Mouse (Mus musculus): Measurements from ENCODE around the gene Pklr.
A peak's percentile ranks its signal among the peaks of the same experiment; 100 is the strongest.

Pklr gene

DNA sequence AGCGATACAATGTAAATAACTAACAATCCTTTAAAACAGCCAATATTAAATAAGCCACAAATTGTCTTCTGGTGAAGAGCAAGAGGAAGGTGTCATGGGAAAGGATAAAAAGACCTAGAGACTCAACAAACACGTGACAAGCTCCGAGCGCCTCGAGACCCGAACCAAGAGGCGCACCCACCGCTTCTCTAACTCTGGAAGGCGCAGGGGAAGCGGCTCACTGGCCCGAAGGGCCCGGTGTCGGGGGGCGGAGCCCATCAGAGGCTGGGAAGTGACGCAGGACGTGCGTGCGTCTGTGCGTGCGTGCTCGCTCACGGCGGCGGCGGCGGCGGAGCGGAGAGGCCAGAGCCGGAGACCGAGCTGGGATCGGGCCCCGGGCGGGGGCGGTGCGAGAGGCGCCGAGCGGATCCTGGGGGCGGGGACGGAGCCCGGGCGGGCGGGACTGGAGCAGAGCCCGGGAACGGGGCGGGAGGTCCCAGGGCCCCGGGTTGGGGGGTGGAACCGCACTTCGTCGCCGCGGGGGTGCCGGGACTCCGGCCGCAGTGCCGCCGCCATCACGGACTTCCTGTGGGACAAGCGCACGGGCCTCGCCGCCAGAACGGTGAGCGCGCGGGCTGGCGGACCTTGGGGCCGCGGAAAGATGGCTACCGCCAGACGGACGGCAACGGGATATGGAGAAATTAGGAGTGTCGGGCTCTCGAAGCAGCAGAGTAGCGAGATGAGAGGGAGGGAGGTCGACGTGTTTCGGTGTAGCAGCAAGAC, 28.7 kb downstream of the Pklr start, which contains the start of gene Clk2:
Clk2 (plus strand) TSS at position 290 of the 762 bp plus-strand sequence.
- DNase-seq: peak; percentile 96 to 98

DNA sequence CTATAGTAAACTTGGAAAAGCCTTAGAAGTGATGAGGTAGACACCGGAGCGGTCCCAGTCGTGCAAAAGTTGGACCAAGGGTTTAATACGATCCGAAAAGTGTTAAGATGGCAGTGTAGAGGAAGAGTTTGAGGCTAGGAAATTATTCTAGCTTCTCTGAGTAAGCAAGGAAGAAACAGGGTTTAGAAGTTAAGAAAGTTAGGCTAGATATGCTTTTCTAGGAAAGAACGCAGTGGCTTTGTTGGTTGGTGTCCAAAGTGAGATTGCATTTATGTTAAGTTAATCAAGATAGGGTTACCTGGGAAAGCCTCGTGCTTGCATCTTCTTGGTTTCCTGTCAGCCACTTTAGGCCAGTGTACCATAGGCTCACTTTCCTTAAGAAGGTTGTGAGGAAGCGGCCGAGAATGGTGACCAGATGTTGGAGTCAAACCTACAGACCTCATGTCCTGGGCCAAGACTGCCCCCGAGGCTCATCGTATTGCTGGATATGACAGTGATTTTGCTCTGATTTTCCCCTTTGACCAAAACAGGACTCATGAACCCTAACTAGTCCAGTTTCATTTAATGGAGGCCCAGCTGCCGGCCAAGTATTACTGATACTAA, 29.4 kb downstream of the Pklr start:
- DNase-seq: no peak

DNA sequence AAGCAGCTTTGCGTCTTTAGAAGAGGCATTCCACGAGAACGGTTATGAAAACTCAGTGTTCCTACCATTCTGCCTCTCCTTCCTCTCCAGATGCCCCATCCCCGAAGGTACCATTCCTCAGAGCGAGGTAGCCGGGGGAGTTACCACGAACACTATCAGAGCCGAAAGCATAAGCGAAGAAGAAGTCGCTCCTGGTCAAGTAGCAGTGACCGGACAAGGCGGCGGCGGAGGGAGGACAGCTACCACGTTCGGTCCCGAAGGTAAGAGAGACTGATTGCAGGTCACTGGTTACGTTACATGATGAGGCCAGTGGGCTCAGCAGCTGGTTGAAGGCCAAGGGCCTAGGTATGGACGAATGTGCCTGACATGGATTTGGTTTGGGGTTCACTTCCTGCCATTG, 31.0 kb downstream of the Pklr start:
- DNase-seq: no peak

DNA sequence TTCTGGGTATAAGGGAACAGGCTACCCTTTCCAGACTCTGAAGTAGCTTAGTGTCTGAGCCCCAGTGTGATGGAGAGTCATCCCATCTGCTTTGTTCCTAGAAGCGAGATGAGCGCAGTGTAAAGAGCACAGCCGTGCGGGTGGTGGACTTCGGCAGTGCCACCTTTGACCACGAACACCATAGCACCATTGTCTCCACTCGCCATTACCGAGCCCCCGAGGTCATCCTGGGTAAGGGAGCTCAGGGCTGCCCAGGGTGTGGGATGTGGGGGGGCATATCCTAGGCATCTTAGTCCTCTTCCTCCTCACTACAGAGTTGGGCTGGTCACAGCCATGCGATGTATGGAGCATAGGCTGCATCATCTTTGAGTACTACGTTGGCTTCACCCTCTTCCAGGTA, 38.9 kb downstream of the Pklr start:
- no peak for DNase-seq

DNA sequence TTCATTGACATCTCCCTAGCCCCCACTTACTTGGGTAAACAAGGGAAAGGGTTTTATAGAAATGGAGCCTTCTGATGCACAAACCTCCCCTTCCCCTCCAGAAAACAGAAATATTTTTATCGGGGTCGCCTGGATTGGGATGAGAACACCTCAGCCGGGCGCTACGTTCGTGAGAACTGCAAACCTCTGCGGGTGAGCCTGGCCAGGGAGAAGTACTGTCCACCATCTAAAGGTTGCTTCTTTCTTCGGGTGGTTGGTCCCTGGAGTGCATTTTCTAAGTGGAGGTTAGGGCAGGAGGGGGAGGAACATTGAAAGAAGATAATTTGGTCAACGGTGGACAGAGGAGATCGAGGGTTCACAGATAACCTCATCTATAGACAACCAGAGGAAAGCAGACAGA, 39.6 kb downstream of the Pklr start:
- DNase-seq: no peak

DNA sequence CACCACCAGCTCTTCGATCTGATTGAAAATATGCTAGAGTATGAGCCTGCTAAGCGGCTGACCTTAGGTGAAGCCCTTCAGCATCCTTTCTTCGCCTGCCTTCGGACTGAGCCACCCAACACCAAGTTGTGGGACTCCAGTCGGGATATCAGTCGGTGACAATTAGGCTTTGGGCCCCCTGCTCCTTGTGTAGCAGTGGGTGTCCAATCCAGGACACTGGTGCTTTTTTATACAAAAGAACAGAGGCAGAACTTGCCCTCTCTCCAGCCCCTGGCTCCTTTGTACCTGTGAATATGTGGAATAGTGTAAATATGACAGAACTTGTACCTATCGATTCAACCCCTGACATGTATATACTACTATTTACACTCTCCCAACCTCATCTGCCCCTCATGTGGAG, 40.5 kb downstream of the Pklr start:
- DNase-seq: no peak

DNA sequence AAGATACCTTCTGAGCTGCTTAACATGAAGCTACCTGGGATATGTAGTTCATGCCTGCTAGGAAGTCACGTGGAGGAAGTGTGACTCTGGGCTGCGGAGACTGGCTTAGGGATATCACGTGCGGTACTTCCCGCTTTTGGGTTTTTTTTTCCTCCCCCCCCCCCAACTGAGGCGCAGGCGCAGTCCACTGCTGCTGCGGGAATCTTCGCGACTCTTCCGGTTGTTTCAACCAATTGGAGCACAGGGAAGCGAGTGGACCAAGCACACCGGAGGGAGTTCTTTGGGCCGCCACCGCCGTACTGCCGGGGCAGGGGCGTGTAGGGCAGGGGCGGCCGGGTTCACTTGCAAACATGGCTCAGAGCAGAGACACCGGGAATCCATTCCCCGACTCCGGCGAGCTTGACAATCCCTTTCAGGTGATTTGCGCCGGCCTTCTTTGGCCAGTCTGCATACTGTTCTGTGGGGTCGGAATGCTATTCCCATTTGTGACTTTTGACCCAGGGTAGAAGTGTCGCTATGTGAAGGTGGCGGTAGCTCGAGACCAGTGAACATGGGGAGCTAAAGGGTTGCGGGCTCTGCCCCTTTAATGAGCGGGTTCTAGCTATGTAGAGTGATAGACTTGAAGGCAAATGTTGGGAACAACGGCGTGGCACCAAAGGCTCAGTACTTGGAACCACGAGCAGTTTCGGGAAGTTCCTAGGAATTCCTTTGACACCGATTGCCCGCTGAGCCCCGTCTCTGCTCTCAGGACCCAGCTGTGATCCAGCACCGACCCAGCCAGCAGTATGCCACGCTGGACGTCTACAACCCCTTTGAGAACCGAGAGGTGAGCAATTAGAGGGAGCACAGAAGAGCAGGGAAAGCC, 41.5 kb downstream of the Pklr start, which contains the start of gene Scamp3:
Scamp3 (plus strand) TSS at position 232 of the 865 bp plus-strand sequence.
- DNase-seq: peak; percentile 89 to 96

DNA sequence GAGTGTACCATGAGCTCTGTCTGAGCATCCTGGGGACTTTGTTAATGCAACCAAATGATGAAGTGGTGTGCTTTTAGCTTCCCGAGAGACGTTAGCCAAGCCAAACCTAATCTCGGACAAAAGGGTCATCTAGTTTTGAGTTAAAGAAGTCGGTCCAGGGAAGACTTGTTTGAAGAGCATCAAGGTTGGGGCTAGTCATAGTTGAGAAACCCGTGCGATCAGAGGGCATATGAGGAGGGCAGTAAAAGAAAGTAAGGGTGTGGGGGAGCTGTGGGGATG, 42.1 kb downstream of the Pklr start:
- DNase-seq: no peak

DNA sequence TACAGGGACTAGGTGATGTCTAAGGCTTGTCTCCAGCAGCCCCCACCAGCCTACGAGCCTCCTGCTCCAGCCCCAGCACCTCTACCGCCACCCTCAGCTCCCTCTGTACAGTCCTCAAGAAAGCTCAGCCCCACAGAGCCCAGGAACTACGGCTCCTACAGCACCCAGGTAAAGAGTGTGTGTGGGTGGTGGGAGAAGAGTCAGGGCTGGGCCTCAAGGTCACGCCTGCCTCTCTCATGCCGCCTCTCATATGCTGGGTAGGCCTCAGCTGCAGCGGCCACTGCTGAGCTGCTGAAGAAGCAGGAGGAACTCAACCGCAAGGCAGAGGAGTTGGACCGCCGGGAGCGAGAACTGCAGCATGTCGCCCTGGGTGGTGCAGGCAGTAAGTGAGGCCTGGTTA, 43.1 kb downstream of the Pklr start:
- no peak for DNase-seq

DNA sequence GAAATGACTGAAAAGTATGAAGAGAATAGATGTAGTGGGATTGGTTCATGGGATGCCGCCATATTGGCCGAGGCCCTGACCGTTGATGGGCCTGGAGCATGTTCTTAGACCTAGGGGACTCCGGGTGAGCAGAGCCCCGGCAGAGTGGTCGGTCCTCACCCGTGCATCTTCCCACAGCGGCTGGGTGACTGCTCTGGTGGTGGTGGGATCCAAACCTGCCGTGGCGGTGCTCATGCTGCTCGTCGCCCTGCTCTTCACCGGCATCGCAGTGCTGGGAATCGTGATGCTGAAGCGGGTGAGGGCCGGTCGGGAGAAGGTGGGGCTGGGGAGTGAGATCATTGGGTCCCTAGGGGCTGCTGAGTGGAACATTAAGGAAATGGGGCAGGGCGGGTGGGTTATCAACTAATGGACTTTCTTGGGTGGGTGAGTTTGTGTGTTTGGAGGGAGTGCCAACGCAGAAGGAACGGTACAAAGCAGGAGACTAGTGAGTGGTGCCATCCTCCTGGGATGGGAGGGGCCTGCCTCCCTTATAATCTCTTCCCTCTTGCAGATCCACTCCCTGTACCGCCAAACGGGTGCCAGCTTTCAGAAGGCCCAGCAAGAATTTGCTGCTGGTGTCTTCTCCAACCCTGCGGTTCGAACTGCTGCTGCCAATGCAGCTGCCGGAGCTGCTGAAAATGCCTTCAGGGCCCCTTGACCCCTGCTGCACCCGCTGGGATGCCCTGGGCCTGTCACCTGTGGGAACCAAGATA, 46.0 kb downstream of the Pklr start:
- no peak for DNase-seq

DNA sequence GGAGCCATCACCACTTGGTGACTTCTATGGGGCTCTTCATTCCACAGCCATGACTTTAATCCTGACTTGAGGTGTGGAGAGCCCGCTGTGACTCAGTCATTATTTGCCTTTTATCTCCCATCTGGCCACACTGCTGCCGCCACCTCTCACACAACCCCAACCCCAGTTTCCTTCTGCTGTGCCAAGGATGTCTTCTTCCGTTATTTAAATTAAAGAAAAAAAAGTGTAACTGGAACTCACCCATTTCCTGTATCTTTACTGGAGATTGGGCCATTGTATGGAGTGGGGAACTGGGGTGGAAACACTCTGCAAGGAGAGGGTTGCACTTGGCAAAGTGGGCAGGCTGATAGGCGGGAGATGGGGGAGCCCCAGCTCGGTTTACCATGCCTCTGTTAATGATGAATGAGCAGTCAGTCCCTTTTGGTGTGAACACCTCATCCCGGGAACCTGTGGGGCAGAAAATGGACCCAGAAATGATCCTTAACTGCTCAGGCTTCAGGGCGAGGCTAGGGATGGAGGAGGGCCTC, 46.7 kb downstream of the Pklr start:
- no peak for DNase-seq

DNA sequence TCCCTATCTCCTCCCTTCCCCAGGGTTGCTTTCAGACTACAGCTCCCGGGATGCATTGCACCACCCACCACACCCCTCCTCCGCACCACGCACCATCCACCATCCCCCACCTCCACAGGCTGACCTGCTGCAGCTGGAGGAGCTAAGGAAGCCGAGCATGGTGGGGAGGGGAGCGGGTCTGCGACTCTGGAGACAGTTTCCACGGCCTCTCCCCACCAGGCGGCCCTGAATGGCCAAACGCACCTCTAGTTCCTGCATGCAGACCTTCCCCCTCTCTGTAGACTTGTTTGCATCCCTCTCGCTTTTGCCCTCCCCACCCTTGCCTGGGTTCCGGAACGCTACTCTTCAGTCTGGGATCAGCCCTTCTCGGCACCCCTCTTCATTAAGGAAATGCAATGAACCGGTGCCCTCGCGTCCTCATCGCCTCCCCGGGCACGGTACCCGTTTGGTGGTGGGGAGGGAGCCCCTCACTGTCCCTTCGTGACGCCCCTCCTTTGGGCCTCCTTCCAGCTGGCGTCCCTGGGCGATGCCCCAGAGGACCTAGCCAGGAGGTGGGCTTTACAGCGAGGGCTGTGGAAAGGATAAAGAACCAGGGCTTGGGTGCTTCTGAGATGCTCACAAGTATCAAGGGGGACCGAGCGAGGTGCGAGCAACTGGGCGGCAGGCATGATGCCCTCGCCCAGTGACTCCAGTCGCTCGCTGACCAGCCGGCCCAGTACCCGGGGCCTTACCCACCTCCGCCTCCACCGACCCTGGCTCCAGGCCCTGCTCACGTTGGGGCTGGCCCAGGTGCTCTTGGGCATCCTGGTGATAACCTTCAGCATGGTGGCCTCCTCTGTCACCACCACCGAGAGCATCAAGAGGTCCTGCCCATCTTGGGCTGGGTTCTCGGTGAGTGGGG, 47.4 kb downstream of the Pklr start, which contains the start of gene Fam189b:
Fam189b (plus strand) TSS at position 86 of the 901 bp plus-strand sequence.
- peak; percentile 85 to 90 for DNase-seq

DNA sequence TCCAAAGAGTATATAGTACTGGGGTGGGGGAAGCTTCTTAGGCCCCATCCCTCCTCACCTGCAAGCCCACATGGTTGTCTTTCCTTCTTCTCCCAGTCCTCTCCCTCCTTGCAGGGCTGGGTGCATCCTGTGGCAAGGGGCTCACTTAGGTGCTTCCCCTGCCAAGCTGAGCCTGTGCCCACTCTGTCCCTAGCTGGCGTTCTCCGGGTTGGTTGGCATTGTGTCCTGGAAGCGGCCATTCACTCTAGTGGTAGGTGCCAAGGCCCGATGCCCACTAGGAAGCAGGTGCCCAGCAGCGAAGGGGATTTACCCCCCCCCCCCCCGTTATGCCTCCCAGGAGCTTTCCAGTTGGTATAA, 48.0 kb downstream of the Pklr start:
- DNase-seq: no peak

DNA sequence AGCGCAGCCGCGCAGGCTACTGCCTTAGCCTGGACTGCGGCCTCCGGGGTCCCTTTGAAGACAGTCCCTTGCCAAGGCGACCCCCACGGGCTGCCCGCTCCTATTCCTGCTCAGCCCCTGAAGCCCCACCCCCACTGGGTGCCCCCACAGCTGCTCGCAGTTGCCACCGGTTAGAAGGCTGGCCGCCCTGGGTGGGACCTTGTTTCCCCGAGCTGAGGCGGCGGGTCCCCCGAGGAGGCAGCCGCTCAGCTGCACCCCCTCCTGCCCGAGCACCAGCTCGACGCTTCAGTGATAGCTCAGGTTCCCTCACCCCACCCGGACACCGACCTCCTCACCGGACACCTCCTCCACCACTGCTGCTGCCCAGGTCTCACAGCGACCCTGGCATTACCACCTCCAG, 51.3 kb downstream of the Pklr start:
- no peak for DNase-seq

DNA sequence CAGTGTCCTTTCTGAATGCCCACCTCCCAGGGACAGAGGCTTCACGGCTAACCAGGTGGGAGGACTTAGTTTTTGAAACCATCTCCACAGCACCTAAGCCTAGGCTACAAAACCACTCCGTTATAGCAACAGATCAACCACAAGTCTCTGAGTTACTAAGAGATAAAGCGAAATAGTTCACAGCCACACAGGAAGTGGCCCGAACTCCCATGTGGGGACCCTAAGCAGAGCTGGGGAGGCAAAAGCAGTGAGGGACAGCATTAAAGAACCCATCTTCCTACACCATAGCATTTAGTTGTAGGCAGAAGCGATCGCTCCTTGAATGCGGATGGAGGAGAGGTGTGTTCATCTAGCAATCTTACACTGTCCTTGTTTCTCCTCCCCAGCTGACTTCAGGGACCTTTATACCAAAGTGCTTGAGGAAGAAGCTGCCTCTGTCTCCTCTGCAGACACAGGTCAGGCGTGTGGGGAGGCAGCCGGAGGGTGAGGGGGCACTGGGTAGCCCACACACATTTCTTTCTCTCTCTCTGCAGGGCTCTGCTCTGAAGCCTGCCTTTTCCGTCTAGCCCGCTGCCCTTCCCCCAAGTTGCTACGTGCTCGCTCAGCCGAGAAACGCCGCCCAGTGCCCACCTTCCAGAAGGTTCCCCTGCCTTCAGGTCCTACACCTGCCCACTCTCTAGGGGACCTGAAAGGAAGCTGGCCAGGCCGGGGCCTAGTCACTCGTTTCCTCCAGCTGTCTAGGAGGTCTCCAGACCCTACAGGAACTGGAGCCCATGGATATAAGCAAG, 51.9 kb downstream of the Pklr start:
- DNase-seq: no peak

DNA sequence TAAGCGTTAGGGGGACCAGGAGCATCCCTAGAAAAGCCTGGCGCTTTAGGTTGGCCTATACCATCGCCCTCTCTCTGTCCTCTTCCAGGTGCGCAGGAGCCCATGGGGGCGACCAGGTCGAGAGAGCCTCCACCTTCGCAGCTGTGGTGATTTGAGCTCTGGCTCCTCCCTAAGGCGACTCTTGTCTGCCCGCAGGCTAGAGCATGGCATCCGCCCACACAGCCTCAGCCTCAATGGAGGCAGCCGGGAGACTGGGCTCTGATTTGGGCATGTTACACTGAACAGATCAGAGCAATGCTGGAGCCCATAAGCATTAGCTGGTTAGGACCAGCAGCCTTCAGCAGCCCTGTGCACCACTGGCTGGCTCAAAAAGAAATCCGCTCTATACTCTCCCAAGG, 52.5 kb downstream of the Pklr start:
- no peak for DNase-seq

DNA sequence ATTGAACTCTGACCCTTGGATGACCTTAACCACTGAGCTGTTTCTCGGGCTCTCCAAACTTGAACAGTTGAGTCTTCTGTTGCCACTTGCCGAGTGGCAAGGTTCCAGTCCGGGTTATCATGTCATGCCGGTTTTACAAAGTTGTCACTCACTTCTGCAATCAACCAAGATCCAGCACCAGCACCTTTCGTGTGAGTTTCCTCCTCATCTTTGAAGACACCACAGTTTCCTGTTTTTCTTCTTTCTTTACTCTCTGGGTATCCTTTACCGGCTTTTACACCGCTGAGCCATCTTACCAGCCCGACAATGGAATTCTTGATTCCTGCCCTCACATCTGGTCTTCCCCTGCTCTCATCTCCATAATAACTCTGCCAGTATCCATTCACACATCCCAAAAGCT, 54.5 kb downstream of the Pklr start:
- no peak for DNase-seq

DNA sequence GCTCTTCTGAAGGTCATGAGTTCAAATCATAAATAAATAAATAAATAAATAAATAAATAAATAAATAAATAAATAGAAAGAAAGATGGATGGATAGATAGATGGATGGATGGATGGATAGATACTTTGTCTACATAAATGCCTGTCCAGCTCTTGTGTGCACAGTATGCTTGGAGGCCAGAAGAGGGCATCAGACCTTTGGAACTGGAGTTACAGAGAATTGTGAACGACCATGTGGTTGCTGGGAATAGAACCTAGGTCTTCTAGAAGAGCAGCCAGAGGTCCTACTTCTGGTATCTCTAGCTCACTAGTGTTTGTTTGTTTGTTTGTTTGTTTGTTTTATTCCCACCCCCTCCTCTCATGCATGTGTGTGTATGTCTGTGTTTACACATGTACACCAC, 57.4 kb downstream of the Pklr start:
- DNase-seq: no peak

DNA sequence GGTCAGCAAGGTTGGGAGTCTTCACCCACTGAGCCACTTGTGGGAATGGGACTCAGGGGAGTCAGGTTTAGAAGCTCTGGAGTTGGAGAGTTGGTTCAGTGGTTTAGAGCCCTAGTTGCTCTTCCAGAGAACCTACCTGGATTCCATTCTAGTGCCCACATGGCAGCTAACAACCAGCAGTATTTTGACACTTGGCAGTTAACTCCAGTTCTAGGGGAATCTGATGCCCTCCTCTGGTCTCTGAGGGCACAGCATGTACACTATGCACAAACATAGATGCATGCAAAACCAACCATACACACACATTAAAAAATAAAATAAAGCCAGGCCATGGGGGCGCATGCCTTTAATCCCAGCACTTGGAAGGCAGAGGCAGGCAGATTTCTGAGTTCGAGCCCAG, 57.9 kb downstream of the Pklr start:
- peak; percentile 44 to 61 for DNase-seq

Data from kidney, postnatal 36 days (tissue).